Mouse (Mus musculus) kidney, adult 2 months (tissue): Measurements from ENCODE around the gene B3galnt1. TPM values are rescaled to one million over a fixed set of nuclear protein-coding genes. Genes with fewer than 3 reads are reported as not detected.

Source experiments
- DNase-seq: peaks from one replicate; pipeline ENCODE4 v3.0.0; 2021
- H3K27ac ChIP-seq: fragments of 200-500 bp; 2 replicates; pipeline ENCODE4 v1.5.1; 2012; ENCODE audit warnings: low read depth, low read length, control low read depth, inconsistent platforms; ENCODE audit not compliant: insufficient read depth
- H3K27me3 ChIP-seq: fragments of 200-500 bp; replicated peaks from 2 replicates; pipeline ENCODE4 v1.6.1; 2012; ENCODE audit warnings: mild to moderate bottlenecking, moderate library complexity, low read length, inconsistent platforms; ENCODE audit not compliant: control insufficient read depth, insufficient read depth
- H3K36me3 ChIP-seq: fragments of 200-500 bp; 2 replicates; pipeline ENCODE4 v1.6.1; 2012; ENCODE audit warnings: mild to moderate bottlenecking, moderate library complexity, low read length, inconsistent platforms; ENCODE audit not compliant: control insufficient read depth, insufficient read depth
- H3K4me1 ChIP-seq: fragments of 200-500 bp; 2 replicates; pipeline ENCODE4 v1.6.1; 2011; ENCODE audit warnings: low read length; ENCODE audit not compliant: control insufficient read depth, insufficient read depth
- H3K4me3 ChIP-seq: fragments of 200-500 bp; 2 replicates; pipeline ENCODE4 v1.5.1; 2011; ENCODE audit warnings: mild to moderate bottlenecking, low read depth, low read length, control low read depth; ENCODE audit not compliant: insufficient read depth
- CTCF ChIP-seq: fragments of 200-500 bp; conservative IDR thresholded peaks from 2 replicates; pipeline ENCODE4 v1.5.1; 2011; ENCODE audit warnings: low read depth, mild to moderate bottlenecking, control low read depth, low read length, moderate library complexity, mixed read lengths; ENCODE audit not compliant: insufficient read depth, insufficient read length
- POLR2A ChIP-seq: fragments of 200-500 bp; IDR thresholded peaks from one replicate; pipeline ENCODE4 v1.6.1; 2011; ENCODE audit warnings: low read depth, low read length, control low read depth
- WGBS: fragments of 180-500 bp; shearing (Covaris S2); methylation state at CpG from one replicate; pipeline ENCODE4 v1.1.7; 2018; 5-methylcytosine and 5-hydroxymethylcytosine counted together
- polyA plus RNA-seq: library from polyadenylated mRNA; depleted of rRNA; stranded (reverse); fragments of >200 nt; gene quantifications from 2 replicates; pipeline ENCODE4 v1.2.3, GENCODE M21; 2012; rRNA removed

The B3galnt1 gene
- polyA plus RNA-seq, result 25.7 and 28.3 TPM in 2 replicates

DNA sequence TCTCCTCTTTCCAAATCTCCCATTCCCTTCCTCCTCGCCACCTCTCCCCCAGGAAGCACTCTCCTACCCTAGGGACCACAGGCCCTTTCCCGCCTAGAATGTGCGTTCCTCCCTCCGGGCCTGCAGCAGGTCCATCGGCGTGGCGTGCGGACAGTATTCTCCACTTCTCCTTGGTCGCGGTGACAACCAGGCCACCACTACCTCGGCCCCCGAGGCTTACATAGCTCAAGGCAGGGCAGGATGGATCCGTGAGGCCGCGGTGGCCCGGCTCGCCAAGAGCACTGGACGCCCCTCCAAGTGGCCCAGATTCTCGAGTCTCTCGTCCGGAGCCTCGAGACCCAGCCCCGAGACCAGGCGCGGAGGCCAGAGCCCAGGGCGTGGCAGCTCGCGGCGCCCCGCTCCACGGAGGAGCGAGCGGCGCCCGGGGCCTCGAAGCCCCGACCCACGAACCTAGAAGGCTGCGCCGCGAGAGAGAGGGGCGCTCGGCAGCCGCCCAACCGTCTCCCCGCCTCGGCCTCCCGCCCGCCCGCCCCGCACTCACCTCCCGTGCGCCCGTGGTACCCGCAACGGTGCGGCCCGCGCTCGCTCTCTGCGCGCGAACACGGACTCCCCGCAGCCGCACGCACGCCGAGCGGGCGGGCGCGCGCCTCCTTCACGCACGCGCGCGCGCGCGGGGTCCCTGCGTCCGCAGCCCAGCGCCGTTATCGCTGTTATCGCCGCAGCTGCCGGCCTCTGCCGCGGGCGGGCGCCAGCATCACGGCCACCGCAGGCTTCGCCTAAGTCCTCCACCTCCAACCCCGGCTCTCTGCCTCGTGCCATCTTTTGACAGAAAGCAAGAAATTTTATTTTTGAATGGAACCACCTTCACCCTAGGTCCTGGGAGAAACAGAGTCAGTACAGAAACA lies at the start of gene B3galnt1:
TSS of gene B3galnt1 (minus strand) at position 700 of the 905 bp plus-strand sequence.
- DNase-seq, result peak; percentile 60
- H3K27ac ChIP-seq, result peak within 1 kb of the TSS; percentile 53
- H3K4me3 ChIP-seq, result peak within 1 kb of the TSS; percentile 81
- TF ChIP-seq POLR2A, result no peak
- peak; percentile 38; the same call in 1 of the 2 replicates for TF ChIP-seq CTCF
- H3K27me3 ChIP-seq, result no peaks in the 10 kb centered on the region
- 1% methylated on average over 99 of the region's 99 CpGs for WGBS
- H3K36me3 ChIP-seq, result no peaks in the 10 kb centered on the region
- H3K4me1 ChIP-seq, result 0 out of 2 replicates have a peak, but pooled peaks cover 5% of the 10 kb centered on the region

DNA sequence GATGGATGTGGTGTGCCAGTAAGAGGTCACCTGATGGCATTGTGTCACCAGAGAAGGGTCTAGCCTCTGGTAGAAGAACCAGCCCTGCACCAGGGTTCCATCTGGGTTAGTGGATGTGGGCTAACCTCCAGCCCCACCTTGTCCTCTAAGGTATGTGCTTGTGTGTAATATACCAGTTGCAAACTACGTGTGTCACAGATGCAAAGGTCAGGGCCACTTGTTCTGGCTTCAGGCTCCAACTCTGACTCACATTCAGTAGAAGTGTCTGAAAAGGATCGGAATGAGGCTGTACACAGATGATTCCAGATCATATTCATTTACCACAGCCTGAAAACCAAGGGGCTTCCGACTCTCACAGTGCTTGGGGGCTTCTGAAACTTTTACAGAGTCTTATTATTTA lies 35.8 kb upstream of the B3galnt1 start:
- Histone ChIP-seq H3K36me3 (no peaks in the 10 kb centered on the region), H3K4me1 (no peaks in the 10 kb centered on the region), H3K27ac (no peak overlapping the region), H3K27me3 (no peaks in the 10 kb centered on the region), H3K4me3 (no peak overlapping the region)
- TF ChIP-seq CTCF (no peak), POLR2A (no peak)
- 89% methylated on average over 3 of the region's 3 CpGs for WGBS
- DNase-seq, result no peak

DNA sequence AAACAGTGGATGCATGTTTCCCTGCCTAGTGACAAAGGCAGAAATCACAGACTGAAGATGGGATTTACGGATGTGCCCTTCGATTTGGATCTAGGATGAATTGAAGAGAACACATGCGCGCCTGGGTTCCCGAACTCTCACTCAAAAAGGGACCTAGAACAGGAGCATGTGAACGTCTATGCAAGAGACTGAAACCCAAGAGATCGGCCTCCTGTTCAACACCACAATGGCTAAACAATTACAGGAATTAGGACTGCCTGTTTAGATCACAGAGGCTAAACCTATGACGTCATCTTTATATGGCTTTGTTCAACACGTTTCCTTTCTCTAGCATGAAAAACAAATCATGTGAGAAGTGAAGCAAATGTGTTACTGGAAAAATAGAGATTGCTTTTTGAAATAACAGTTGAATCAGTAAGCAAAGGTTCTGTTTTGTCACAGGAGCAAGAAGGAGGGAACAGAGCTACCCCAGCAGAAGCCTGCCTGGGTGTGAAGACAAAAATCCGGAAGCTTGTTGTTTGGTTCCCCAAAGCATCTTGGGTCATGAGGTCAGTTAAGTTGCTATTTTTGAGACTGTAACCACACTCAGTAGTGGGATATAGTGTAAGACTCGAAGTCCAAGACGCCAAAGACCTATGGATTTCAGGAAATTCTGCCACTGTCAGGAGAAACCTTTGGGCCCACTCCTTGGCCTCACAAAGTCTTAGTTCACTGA lies 35.1 kb upstream of the B3galnt1 start:
- Histone ChIP-seq H3K4me3 (no peak overlapping the region), H3K27ac (no peak overlapping the region), H3K4me1 (no peaks in the 10 kb centered on the region), H3K27me3 (no peaks in the 10 kb centered on the region), H3K36me3 (no peaks in the 10 kb centered on the region)
- 78% methylated on average over 12 of the region's 12 CpGs for WGBS
- TF ChIP-seq POLR2A, result no peak
- TF ChIP-seq CTCF, result no peak
- no peak for DNase-seq

DNA sequence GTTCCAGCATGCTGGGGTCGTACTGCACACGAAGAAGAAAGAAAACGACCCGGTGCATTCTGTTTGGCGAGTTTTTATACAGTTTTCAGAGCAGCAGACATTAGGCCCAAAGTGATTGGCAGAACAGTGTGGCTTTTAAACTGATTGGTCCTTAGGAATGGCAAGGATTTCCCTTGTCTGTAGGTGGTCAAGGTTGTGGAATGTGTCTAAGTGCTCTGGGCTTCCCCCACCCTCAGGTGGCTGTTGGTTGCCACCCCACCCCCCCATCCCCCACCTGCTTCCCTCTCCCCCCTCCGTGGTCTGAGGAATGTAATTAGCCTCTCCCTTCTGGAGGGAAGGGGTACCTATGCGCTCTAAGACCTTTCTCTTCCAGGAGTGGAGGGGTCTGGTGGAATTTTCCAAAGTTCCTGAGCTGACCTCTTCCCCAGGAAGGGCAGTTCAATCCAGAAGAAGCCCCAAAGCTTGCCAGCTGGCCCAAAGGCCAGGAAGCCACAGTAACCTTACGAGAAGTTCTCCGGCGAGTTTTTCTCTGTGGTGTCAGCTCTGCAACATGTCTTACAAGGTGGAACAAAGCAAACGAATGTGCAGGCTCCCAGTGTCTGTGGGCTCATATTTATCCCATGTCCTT lies 28.3 kb upstream of the B3galnt1 start:
- Histone ChIP-seq H3K4me1 (no peaks in the 10 kb centered on the region), H3K27me3 (no peaks in the 10 kb centered on the region), H3K4me3 (no peak overlapping the region), H3K27ac (no peak overlapping the region), H3K36me3 (no peaks in the 10 kb centered on the region)
- WGBS, result 55% methylated on average over 11 of the region's 11 CpGs
- peak; percentile 25 for DNase-seq
- TF ChIP-seq CTCF (no peak), POLR2A (no peak)

DNA sequence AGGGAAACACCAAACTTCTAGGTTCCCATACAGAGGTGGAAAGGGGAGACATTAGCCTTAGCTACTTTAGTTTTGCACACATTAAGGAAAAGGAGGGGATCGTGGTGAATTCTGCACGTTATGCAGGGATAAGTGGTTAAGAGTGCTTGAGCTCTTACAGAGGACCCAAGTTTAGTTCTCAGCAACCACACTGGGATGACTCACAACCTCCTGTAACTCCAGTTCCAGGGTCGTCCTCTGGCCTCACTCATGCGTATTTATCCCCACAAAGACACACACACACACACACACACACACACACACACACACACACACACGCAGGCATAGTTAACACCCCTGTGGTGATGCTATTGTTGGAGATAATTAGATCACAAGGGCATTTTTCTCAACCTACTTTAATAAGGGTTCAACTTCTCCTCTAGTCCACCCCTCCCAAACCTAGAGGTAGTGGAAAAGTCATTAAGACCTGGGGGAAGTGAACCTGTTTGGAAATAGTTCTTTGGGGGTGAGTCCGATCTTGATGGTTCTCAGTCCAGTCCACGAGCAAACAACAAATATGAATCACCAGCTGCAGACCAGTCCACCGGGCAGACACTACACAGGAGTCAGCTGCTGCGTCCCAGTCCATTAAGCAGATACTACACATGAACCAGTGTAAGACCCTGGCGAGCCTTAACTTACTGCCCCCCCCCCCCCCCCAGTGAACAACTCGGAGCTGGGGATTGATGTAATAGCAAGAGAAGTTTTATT lies 27.6 kb upstream of the B3galnt1 start:
- no peaks in the 10 kb centered on the region for H3K4me1 ChIP-seq
- H3K27me3 ChIP-seq, result no peaks in the 10 kb centered on the region
- DNase-seq, result no peak
- no peak overlapping the region for H3K4me3 ChIP-seq
- no peaks in the 10 kb centered on the region for H3K36me3 ChIP-seq
- no peak for TF ChIP-seq POLR2A
- no peak overlapping the region for H3K27ac ChIP-seq
- WGBS, result 70% methylated on average over 11 of the region's 11 CpGs

DNA sequence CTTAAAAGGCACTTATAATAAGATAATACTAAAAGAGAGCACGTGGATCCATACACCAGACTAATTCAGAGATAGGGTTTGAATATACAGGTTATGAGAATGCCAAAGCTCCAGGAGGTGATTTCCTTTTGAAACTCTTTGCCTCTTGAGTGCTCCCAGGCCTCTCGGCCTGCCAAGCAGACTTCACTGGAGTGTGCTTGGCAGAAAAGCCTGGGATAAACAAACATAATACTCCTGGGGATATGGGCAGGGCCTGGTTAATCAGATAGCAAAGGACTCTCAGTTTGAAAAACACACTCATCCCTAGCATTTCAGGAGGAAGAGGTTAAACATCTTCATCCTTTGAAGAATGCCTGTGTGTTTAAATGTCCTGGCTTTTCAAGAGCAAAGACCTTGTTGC lies 25.4 kb upstream of the B3galnt1 start:
- Histone ChIP-seq H3K36me3 (no peaks in the 10 kb centered on the region), H3K4me1 (no peaks in the 10 kb centered on the region), H3K27me3 (no peaks in the 10 kb centered on the region), H3K4me3 (no peak overlapping the region), H3K27ac (no peak overlapping the region)
- TF ChIP-seq CTCF (no peak), POLR2A (no peak)
- peak; percentile 19 for DNase-seq
- WGBS, result 84% methylated on average over 2 of the region's 2 CpGs
